Mouse (Mus musculus) MEL (cell line): ENCODE measurements at regions not wholly inside any gene's neighbourhood (a gene's known extent, or its start where the extent isn't known, plus 50 kb on each side); places are given as distances from the start of the nearest gene placed in this dataset.

Experiments used
- DNase-seq: peaks from one replicate; pipeline ENCODE4 v3.0.0; 2011; ENCODE audit warnings: low read depth, low spot score
- H3K27ac ChIP-seq: 2 replicates; pipeline ENCODE4 v1.5.1; 2012; ENCODE audit warnings: low read depth, mild to moderate bottlenecking, control low read depth, low read length, moderate library complexity; ENCODE audit not compliant: control insufficient read depth
- H3K27me3 ChIP-seq, 2 experiments: fragments of 150-350 bp in 1 of 2; sonication (generic) in 1 of 2; 2 replicates each; pipeline ENCODE4 v1.6.1; 2012; ENCODE audit warnings: low read length in 2 of 2, mild to moderate bottlenecking in 2 of 2, improper control_type of control experiment in 1 of 2, moderate library complexity in 1 of 2; ENCODE audit not compliant: insufficient read depth in 2 of 2, control insufficient read depth in 1 of 2
- H3K36me3 ChIP-seq, 2 experiments: 2 replicates each; pipeline ENCODE4 v1.6.1; 2012 to 2014; ENCODE audit warnings: low read length in 2 of 2, improper control_type of control experiment in 1 of 2, inconsistent platforms in 1 of 2, mild to moderate bottlenecking in 1 of 2; ENCODE audit not compliant: insufficient read depth in 2 of 2, control insufficient read depth in 1 of 2
- H3K4me1 ChIP-seq, 2 experiments: fragments of 150-350 bp in 1 of 2; sonication (generic) in 1 of 2; 2 replicates each; pipeline ENCODE4 v1.6.1; 2012; ENCODE audit warnings: low read length in 2 of 2, improper control_type of control experiment in 1 of 2, mild to moderate bottlenecking in 1 of 2; ENCODE audit not compliant: insufficient read depth in 2 of 2, control insufficient read depth in 1 of 2
- H3K4me3 ChIP-seq, 2 experiments: fragments of 150-350 bp in 1 of 2; sonication (generic) in 1 of 2; 2 replicates each; pipeline ENCODE4 v1.5.1; 2012; ENCODE audit warnings: low read depth in 2 of 2, low read length in 2 of 2, mild to moderate bottlenecking in 2 of 2, moderate library complexity in 2 of 2, control low read depth in 1 of 2, improper control_type of control experiment in 1 of 2; ENCODE audit not compliant: control insufficient read depth in 1 of 2, insufficient read depth in 1 of 2
- H3K79me2 ChIP-seq: 2 replicates; pipeline ENCODE4 v1.6.1; 2012; ENCODE audit warnings: mild to moderate bottlenecking, low read length, moderate library complexity; ENCODE audit not compliant: control insufficient read depth, poor library complexity, insufficient read depth
- H3K9ac ChIP-seq: 2 replicates; pipeline ENCODE4 v1.6.1; 2012; ENCODE audit warnings: low read depth, mild to moderate bottlenecking, control low read depth, low read length, moderate library complexity; ENCODE audit not compliant: control insufficient read depth, poor library complexity, severe bottlenecking
- H3K9me3 ChIP-seq: fragments of 150-350 bp; sonication (generic); replicated peaks from 2 replicates; pipeline ENCODE4 v1.6.1; 2012; ENCODE audit warnings: mild to moderate bottlenecking, low read length, improper control_type of control experiment, moderate library complexity; ENCODE audit not compliant: insufficient read depth
- CTCF ChIP-seq, 3 experiments: IDR thresholded peaks in 2 of 3; conservative IDR thresholded peaks in 1 of 3; 2 replicates each; pipeline ENCODE4 v1.5.1; 2011 to 2012; ENCODE audit warnings: low read length in 3 of 3, low read depth in 2 of 3, mild to moderate bottlenecking in 2 of 3, improper control_type of control experiment in 1 of 3, inconsistent platforms in 1 of 3, mixed read lengths in 1 of 3, moderate library complexity in 1 of 3; ENCODE audit not compliant: control insufficient read depth in 1 of 3, insufficient read depth in 1 of 3, poor library complexity in 1 of 3, severe bottlenecking in 1 of 3
- EP300 ChIP-seq, 2 experiments: IDR thresholded peaks; 2 replicates each; pipeline ENCODE4 v1.6.1; 2011; ENCODE audit warnings: improper control_type of control experiment in 2 of 2, low read length in 2 of 2, low read depth in 1 of 2, mild to moderate bottlenecking in 1 of 2
- ETS1 ChIP-seq: IDR thresholded peaks from 2 replicates; pipeline ENCODE4 v1.6.1; 2012; ENCODE audit warnings: low read depth, mild to moderate bottlenecking, inconsistent platforms, low read length, improper control_type of control experiment, moderate library complexity
- GABPA ChIP-seq: IDR thresholded peaks from 2 replicates; pipeline ENCODE4 v1.6.1; 2012; ENCODE audit warnings: low read depth, mild to moderate bottlenecking, inconsistent platforms, low read length, improper control_type of control experiment, moderate library complexity
- JUND ChIP-seq: IDR thresholded peaks from 2 replicates; pipeline ENCODE4 v1.6.1; 2011; ENCODE audit warnings: low read depth, mild to moderate bottlenecking, improper control_type of control experiment, low read length
- KAT2A ChIP-seq: conservative IDR thresholded peaks from 2 replicates; pipeline ENCODE4 v1.6.1; 2012; ENCODE audit warnings: low read depth, low read length, improper control_type of control experiment, inconsistent platforms
- MAX ChIP-seq: IDR thresholded peaks from 2 replicates; pipeline ENCODE4 v1.6.1; 2011; ENCODE audit warnings: low read length, improper control_type of control experiment
- MYC ChIP-seq: IDR thresholded peaks from 2 replicates; pipeline ENCODE4 v1.6.1; 2011; ENCODE audit warnings: low read depth, mild to moderate bottlenecking, low read length, improper control_type of control experiment, moderate library complexity
- NRF1 ChIP-seq: IDR thresholded peaks from 2 replicates; pipeline ENCODE4 v1.6.1; 2014; ENCODE audit warnings: low read depth, mild to moderate bottlenecking, inconsistent platforms, low read length, improper control_type of control experiment, moderate library complexity; ENCODE audit not compliant: poor library complexity, insufficient read depth, severe bottlenecking
- POLR2A ChIP-seq, 2 experiments: IDR thresholded peaks; 2 replicates each; pipeline ENCODE4 v1.6.1; 2011 to 2012; ENCODE audit warnings: low read length in 2 of 2, mild to moderate bottlenecking in 2 of 2, control low read depth in 1 of 2, improper control_type of control experiment in 1 of 2, low read depth in 1 of 2, moderate library complexity in 1 of 2; ENCODE audit not compliant: control insufficient read depth in 1 of 2, insufficient read depth in 1 of 2, poor library complexity in 1 of 2
- RAD21 ChIP-seq: IDR thresholded peaks from 2 replicates; pipeline ENCODE4 v1.6.1; 2011; ENCODE audit warnings: mild to moderate bottlenecking, low read depth, low read length, improper control_type of control experiment
- RCOR1 ChIP-seq: IDR thresholded peaks from 2 replicates; pipeline ENCODE4 v1.6.1; 2012; ENCODE audit warnings: low read depth, mild to moderate bottlenecking, inconsistent platforms, low read length, improper control_type of control experiment
- TAL1 ChIP-seq: IDR thresholded peaks from 2 replicates; pipeline ENCODE4 v1.6.1; 2012; ENCODE audit warnings: mild to moderate bottlenecking, inconsistent platforms, low read length, moderate library complexity, mixed read lengths
- TBP ChIP-seq: IDR thresholded peaks from 2 replicates; pipeline ENCODE4 v1.8.0; 2011; ENCODE audit warnings: low read depth, low read length, improper control_type of control experiment
- TCF12 ChIP-seq: IDR thresholded peaks from 2 replicates; pipeline ENCODE4 v1.6.1; 2014; ENCODE audit warnings: low read depth, mild to moderate bottlenecking, inconsistent platforms, low read length, improper control_type of control experiment, moderate library complexity
- USF1 ChIP-seq: IDR thresholded peaks from 2 replicates; pipeline ENCODE4 v1.6.1; 2014; ENCODE audit warnings: low read depth, mild to moderate bottlenecking, inconsistent platforms, low read length, improper control_type of control experiment, moderate library complexity
- USF2 ChIP-seq, 2 experiments: IDR thresholded peaks; 2 replicates each; pipeline ENCODE4 v1.6.1; 2011 to 2012; ENCODE audit warnings: improper control_type of control experiment in 2 of 2, low read length in 2 of 2, borderline replicate concordance in 1 of 2, inconsistent platforms in 1 of 2, low read depth in 1 of 2, mild to moderate bottlenecking in 1 of 2; ENCODE audit not compliant: insufficient read depth in 1 of 2
- ZKSCAN1 ChIP-seq: IDR thresholded peaks from 2 replicates; pipeline ENCODE4 v1.6.1; 2012; ENCODE audit warnings: low read depth, mild to moderate bottlenecking, inconsistent platforms, low read length, improper control_type of control experiment, moderate library complexity
- ZMIZ1 ChIP-seq: IDR thresholded peaks from 2 replicates; pipeline ENCODE4 v1.6.1; 2012; ENCODE audit warnings: low read depth, mild to moderate bottlenecking, inconsistent platforms, low read length, improper control_type of control experiment, moderate library complexity

DNA sequence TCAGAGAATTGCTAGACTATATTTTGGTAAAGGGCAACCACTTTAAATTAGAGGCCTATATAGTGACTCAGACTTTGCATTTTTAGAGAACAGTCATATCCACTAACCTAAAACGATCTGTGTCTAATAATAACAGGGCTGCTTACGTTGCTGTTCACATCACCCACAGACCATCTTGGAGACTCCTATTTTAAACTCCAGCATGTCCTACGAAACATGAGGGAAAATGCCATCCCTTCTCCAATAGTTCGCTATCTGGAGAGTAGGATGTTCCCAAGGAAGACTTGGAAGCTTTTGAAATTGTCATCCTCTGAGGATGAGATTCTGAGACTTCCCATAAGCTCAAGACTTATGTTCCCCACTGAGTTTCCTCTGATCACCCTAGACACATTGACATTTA is 518.6 kb downstream of the Gm9195 start:
- Histone ChIP-seq H3K27me3 (no peaks in the 10 kb centered on the region), H3K36me3 (no peaks in the 10 kb centered on the region), H3K4me3 (no peak overlapping the region), H3K9ac (no peak overlapping the region), H3K27ac (no peak overlapping the region), H3K79me2 (no peaks in the 10 kb centered on the region), H3K9me3 (no peaks in the 10 kb centered on the region), H3K4me1 (no peaks in the 10 kb centered on the region)
- DNase-seq, result no peak
- TF ChIP-seq TAL1 (no peak), ZKSCAN1 (no peak), GABPA (no peak), JUND (no peak), EP300 (IDR thresholded peaks at IDR 0.05; ENCODE audit: low read depth in 1 of 2, low read length in 2 of 2) (no peak), TCF12 (no peak), CTCF (IDR thresholded peaks at IDR 0.05 in 2 of 3, conservative IDR thresholded peaks at IDR 0.05 in 1 of 3; ENCODE audit: control insufficient read depth in 1 of 3, insufficient read depth in 1 of 3, low read depth in 2 of 3, low read length in 3 of 3, poor library complexity in 1 of 3, severe bottlenecking in 1 of 3) (no peak), ETS1 (no peak), POLR2A (IDR thresholded peaks at IDR 0.05; ENCODE audit: control insufficient read depth in 1 of 2, insufficient read depth in 1 of 2, low read depth in 1 of 2, low read length in 2 of 2, poor library complexity in 1 of 2) (no peak), MAX (no peak), TBP (no peak)

DNA sequence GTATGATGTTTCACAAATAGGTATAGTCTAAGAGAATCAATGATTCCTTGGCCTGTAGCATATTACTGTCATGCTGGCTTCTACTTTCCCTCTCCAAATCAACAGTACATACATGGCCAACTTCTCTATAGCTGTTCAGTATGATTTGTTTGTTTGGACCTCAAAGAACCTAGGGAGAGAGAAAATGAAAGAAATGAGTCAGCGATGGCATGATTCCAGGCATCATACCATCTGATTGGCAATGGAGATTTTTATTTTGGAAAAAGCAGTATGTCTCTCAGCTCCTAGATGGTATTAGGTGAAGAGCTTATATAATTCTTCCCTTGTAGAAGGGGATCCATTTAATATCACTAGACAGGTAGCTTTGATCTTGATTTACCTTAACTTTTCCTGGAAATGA is 519.1 kb downstream of the Gm9195 start:
- Histone ChIP-seq H3K27ac (no peak overlapping the region), H3K9me3 (no peaks in the 10 kb centered on the region), H3K36me3 (no peaks in the 10 kb centered on the region), H3K4me1 (no peaks in the 10 kb centered on the region), H3K9ac (no peak overlapping the region), H3K4me3 (no peak overlapping the region), H3K27me3 (no peaks in the 10 kb centered on the region), H3K79me2 (no peaks in the 10 kb centered on the region)
- DNase-seq, result no peak
- TF ChIP-seq ZMIZ1 (no peak), TBP (no peak), MAX (no peak), MYC (no peak), NRF1 (no peak), RCOR1 (no peak), KAT2A (no peak), JUND (no peak), TCF12 (no peak), USF1 (no peak), EP300 (IDR thresholded peaks at IDR 0.05; ENCODE audit: low read depth in 1 of 2, low read length in 2 of 2) (no peak), USF2 (IDR thresholded peaks at IDR 0.05; ENCODE audit: borderline replicate concordance in 1 of 2, insufficient read depth in 1 of 2, low read depth in 1 of 2, low read length in 2 of 2) (no peak), TAL1 (no peak), CTCF (IDR thresholded peaks at IDR 0.05 in 2 of 3, conservative IDR thresholded peaks at IDR 0.05 in 1 of 3; ENCODE audit: control insufficient read depth in 1 of 3, insufficient read depth in 1 of 3, low read depth in 2 of 3, low read length in 3 of 3, poor library complexity in 1 of 3, severe bottlenecking in 1 of 3) (no peak), RAD21 (no peak)
